Mouse (Mus musculus) layer of hippocampus, postnatal 10 days (tissue): ENCODE results near the gene Klrb1a. TPM values are rescaled to one million over a fixed set of nuclear protein-coding genes. Genes with fewer than 3 reads are reported as not detected.

Experiments used
- DNase-seq, 2 experiments: peaks; one replicate each; pipeline ENCODE4 v3.0.0; 2021; ENCODE audit warnings: low spot score in 2 of 2
- total RNA-seq, 2 experiments: library from RNA; stranded (reverse); gene quantifications; 2 replicates each; pipeline ENCODE4 v1.2.3; 2021

The Klrb1a gene
- total RNA-seq, 2 experiments from 2014 or later = not detected

- no peak for DNase-seq
Observed at GRCm38 (mm10) chr6:128602463-128603201, 20.7 kb downstream of the Klrb1a start.

DNA sequence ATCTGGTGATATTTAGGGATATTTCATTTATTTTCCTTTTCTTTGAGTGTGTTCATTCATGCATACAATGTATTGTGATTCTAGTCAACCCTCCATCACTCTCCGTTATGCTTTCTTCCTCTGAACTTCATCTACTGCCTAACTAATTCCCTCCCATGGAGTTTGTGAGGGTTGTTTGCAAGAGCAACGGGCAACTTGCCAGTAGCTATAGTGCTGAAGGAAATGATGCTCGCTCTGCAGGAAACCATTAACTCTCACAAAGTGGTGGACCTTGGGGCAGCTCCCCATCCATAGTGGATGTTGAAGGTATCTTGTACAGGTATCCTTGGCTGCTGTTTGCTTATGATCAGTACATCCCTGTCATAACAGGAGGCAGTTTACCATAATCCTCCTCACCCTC is 21.3 kb downstream of the Klrb1a start:
- DNase-seq = no peak

DNA sequence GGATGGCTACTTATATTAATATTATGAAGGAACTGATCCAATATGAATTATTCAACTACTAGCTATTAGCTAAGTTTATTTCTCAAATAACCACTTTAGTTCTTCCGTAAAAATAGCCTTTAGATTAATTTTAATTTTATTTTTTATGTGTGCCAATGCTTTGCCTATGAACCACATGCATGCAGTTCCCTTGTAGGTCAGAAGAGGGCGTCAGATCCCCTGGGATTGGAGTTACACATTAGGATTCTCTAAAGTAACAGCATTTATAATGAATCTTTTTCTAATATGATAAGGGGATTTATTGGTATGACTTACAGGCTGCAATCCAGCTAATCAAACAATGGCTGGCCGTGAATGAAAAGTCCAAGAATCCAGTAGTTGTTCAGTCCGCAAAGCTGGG is 23.8 kb downstream of the Klrb1a start:
- peak in 1 of 2 experiments; percentile 24 for DNase-seq

DNA sequence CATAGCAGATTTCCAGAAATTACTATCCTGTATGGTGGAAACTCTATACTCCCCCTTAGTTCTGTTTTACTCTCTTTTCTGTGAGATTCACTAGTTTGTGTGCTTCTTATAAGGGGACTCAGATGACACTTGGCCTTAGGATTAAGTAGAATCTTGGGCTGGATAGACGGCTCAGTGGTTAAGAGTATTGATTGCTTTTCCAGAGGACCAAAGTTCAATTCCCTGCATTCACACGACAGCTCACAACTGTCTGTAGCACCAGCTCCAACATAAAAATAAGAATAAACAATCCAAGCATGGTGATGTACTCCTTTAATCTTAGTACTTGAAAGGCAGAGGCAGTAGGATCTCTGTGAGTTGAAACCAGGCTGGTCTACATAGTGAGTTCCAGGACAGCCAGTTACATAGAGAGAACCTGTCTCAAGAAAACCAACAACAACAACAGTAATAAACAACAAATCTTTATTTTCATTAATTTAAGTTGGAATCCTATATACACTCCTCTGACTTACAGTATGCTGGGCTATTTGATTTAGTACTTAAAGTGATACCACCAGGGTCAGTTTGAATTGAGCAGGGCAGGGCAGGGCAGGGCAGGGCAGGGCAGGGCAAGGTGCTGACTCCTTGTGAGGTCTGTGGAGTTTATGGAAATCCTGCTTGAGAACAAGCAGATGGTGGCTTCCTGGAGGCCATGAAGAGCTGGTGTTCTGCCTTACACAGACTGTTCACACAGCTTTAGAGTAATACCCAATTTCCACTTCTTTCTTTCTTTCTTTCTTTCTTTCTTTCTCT is 24.9 kb downstream of the Klrb1a start:
- DNase-seq = no peak

DNA sequence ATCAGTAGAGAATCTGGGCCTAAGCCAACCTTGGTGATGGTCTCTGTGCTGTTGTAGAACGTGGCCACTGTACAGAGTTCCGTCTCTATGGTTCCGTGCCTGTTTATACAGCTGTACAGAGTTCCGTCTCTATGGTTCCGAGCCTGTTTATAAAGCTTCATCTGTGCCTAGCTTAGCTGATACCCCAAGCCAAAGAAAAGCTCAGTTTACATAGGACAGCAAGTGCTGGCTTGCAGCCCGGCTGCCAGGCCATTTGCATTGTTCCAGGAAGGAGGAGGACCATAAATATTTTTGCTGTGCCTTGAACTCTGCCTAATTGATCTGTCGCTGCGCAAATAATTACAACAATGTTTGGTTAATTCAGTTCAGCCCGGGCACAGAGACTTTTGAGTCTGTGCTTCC is 26.2 kb downstream of the Klrb1a start:
- DNase-seq = peak; percentile 45 to 61

- no peak for DNase-seq
Observed at GRCm38 (mm10) chr6:128594651-128595050, 28.7 kb downstream of the Klrb1a start.

GRCm38 (mm10) chr6:128589426-128589825 is 33.9 kb downstream of the Klrb1a start:
- no peak for DNase-seq

DNA sequence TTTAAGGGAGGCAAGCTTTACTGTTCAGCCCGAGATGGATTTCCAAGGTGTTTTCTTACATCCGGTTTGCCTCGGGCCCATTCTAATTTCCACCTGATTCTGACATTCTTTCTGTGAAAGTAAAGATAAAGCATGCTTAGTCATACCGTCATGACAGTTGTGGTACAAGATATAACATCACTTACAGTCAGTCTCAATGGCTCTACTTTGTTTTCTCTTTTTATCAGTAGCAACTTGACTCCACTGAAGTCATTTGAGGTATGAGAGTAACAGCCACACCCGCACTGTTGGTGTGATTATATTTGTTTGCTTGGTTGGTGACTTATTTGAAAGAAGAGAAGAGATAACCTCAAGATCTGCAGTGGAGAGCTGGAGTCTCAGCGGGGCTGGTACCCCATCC is 35.7 kb downstream of the Klrb1a start:
- no peak for DNase-seq

- DNase-seq = no peak
Observed at GRCm38 (mm10) chr6:128585642-128586245, 37.6 kb downstream of the Klrb1a start.

- DNase-seq = peak; percentile 24 to 48
Observed at GRCm38 (mm10) chr6:128584070-128584660, 39.2 kb downstream of the Klrb1a start.

GRCm38 (mm10) chr6:128581508-128581907 is 41.8 kb downstream of the Klrb1a start, which contains the start of gene A2ml1:
Gene A2ml1, minus strand, starts transcription at chr6:128581608.
- DNase-seq = no peak

- DNase-seq = no peak
Observed at GRCm38 (mm10) chr6:128577301-128577700, 46.0 kb downstream of the Klrb1a start.

DNA sequence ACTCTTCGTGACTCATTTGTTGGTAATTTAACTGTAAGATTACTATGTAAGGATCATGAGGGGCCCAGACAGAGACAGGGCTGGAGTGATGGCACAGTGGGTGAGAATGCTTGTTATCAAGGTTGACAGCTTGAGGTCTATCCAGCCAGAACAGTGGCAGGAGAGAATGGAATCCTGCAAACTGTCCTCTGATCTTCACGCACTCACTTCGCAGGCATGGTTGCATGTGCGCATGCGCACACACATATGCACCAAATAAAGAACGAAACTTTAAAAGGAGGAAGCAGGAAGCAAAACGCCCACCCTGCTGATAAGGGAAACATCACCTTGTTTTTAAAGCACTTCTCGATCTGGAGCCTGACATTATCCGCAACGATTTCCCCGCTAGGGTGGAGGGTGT is 56.7 kb downstream of the Klrb1a start:
- no peak for DNase-seq

Other genes with a start within 250 kb of the Klrb1a start
- not detected for gene Tex52, start 248.1 kb downstream of the Klrb1a start, total RNA-seq
- 1 to 10 TPM in 1 of 2 experiments, not detected in 1; 1.3 TPM for gene Gm44596, start 248.0 kb downstream of the Klrb1a start, total RNA-seq
- gene Nrip2, start 224.2 kb downstream of the Klrb1a start, total RNA-seq = 1 to 10 TPM; 5.2 to 5.3 TPM
- gene Itfg2, start 198.6 kb downstream of the Klrb1a start, total RNA-seq = 10 to 100 TPM; 21.9 to 23.8 TPM
- gene Fkbp4, start 184.9 kb downstream of the Klrb1a start, total RNA-seq = 100 to 1,000 TPM; 117 to 118 TPM
- not detected for gene Pzp, start 96.8 kb downstream of the Klrb1a start, total RNA-seq
- 10 to 100 TPM in 1 of 2 experiments, 1 to 10 TPM in 1; 7.6 to 12.8 TPM for gene A2ml1, start 41.9 kb downstream of the Klrb1a start, total RNA-seq
- not detected for gene Clec2h, start 38.9 kb upstream of the Klrb1a start, total RNA-seq
- gene Klrb1, start 99.5 kb upstream of the Klrb1a start, total RNA-seq = 1 to 10 TPM; 4.0 to 6.0 TPM
- gene Klrb1c, start 165.7 kb upstream of the Klrb1a start, total RNA-seq = under 1 TPM in 1 of 2 experiments, not detected in 1; 0.20 TPM
- not detected for gene Gm44511, start 202.8 kb upstream of the Klrb1a start, total RNA-seq
- not detected for gene Klrb1b, start 202.8 kb upstream of the Klrb1a start, total RNA-seq